Mouse (Mus musculus) left cerebral cortex, postnatal 36 days (tissue): Measurements from ENCODE around the gene C1qtnf3. TPM values are rescaled to one million over a fixed set of nuclear protein-coding genes. Genes with fewer than 3 reads are reported as not detected.

Experiments used
- DNase-seq, 2 experiments: peaks; one replicate each; pipeline ENCODE4 v3.0.0; 2021 to 2022; ENCODE audit warnings: low spot score in 2 of 2, mixed read lengths in 1 of 2
- intact Hi-C: fragments of 180-260 bp; cut with DNase I; formaldehyde crosslinking; loops from one replicate; pipeline ENCODE4 v1.15.1; 2025
- total RNA-seq, 2 experiments: library from RNA; stranded (reverse); gene quantifications; 2 replicates each; pipeline ENCODE4 v1.2.3; 2021

The C1qtnf3 gene
- total RNA-seq, 2 experiments from 2014 or later: not detected

GRCm38 (mm10) chr15:11008756-11009155 is 56.6 kb downstream of the C1qtnf3 start:
- no peak for DNase-seq
- intact Hi-C loops: no loop called here

- intact Hi-C loops: no loop called here
- DNase-seq: no peak
These were observed 58.9 kb downstream of the C1qtnf3 start for GRCm38 (mm10) chr15:11010976-11011548.

- DNase-seq: no peak
- intact Hi-C loops: no loop called here
These were observed 62.8 kb downstream of the C1qtnf3 start for GRCm38 (mm10) chr15:11014931-11015330.

DNA sequence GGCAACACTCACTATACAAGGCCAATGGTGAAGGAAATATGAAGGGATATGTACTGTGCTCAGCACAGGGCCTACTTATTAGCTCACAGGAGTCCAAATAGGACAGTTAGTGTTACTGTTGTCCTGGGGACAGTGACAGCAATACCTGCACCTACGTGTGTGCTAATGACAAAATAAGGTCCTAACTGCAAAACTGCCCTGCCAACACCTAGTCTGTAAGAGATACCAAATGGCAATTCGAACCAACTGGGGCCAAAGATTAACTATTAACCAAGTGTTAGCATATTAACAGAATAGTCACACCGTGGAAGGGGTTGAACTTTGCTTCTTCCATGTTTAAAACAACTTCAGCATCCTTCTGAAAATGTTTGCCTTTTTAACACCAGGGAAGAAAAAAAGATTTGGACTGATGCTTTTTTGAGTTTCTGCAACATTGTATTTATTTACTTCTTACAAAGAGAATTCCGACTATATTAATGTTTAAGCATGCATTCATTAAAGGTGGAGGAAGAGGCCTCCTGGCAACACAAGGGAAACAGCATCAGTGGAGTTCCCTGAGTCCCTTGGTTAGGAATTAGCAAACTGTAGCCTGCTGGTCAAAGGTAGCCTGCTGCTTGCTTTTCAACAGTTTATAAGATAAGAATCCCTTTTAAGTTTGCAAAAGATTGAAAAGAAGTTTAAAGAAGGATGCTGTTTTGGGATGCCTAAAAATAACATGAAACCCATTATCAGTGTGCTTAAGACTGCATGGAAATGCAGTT is 74.8 kb downstream of the C1qtnf3 start:
- intact Hi-C loops: no loop called here
- no peak for DNase-seq

Other genes starting within 250 kb of the C1qtnf3 start
- 1 to 10 TPM; 8.0 to 10.0 TPM for gene Rai14, start 237.7 kb upstream of the C1qtnf3 start, total RNA-seq
- 1 to 10 TPM; 9.5 to 10.0 TPM for gene Amacr, start 29.4 kb downstream of the C1qtnf3 start, total RNA-seq
- not detected for gene Slc45a2, start 48.4 kb downstream of the C1qtnf3 start, total RNA-seq
- 1 to 10 TPM; 2.1 to 2.9 TPM for gene Rxfp3, start 85.7 kb downstream of the C1qtnf3 start, total RNA-seq
- under 1 TPM; 0.27 to 0.32 TPM for gene Adamts12, start 112.5 kb downstream of the C1qtnf3 start, total RNA-seq